Mouse (Mus musculus) liver, postnatal 0 days (tissue): ENCODE data around the gene Ndrg2.

Experiments
- CTCF ChIP-seq: sonication (generic); IDR thresholded peaks from 2 replicates; pipeline ENCODE4 v1.5.1; 2016; ENCODE audit warnings: antibody characterized with exemption, low read depth
- EP300 ChIP-seq: IDR thresholded peaks from 2 replicates; pipeline ENCODE4 v1.6.1; 2016; ENCODE audit warnings: antibody characterized with exemption, low read depth, mild to moderate bottlenecking

DNA sequence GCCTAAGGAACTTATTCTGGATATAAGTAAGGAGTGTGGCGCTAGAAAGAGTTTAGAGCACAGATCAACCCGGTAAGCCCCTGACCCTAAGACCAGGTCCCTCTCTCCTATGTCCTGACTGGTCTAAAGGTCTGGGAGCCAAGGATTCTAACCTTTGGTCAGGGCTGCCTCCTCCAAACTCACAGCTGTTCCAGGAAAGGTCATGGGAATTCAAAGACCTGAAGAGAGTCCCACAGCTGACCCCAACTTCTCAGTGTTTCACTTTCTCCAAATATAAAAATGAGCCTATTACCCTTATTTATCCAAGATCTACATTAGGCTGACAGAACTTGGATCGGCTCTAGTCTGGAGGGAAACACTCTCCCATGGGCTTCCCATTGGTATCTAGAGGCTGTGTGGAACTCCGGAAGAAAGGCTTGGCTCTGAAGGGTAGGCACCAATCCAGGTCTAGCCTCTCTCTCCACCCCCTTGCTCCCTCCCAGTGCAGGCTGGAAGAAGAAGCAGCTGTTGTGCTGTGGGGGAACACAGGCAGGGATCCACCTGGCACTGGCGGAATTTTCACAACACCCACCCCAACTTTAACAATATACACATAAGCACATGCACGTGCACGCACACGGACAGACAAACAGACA, 15.5 kb upstream of the Ndrg2 start:
- TF ChIP-seq CTCF: no peak
- TF ChIP-seq EP300: peak; percentile 33; the same call in 1 of the 2 replicates
